Mouse (Mus musculus) midbrain, embryonic 12.5 days (tissue): ENCODE results near the gene Lbr. TPM values are rescaled to one million over a fixed set of nuclear protein-coding genes. Genes with fewer than 3 reads are reported as not detected.
"Not testable (repeated sequence)": the region's sequence is repeated elsewhere in the genome, so short reads cannot be mapped to it uniquely, and the experiment has no call there.

Experiments used
- ATAC-seq: fragments of 200-750 bp; cut with Nextera tagmentation; 2 replicates; pipeline ENCODE4 v1.8.0; 2017; ENCODE audit warnings: low read depth, moderate TSS enrichment, moderate library complexity; ENCODE audit not compliant: low FRiP score
- H3K27ac ChIP-seq: fragments of 300-500 bp; sonication (generic); replicated peaks from 2 replicates; pipeline ENCODE4 v1.5.1; 2016; ENCODE audit warnings: mild to moderate bottlenecking
- H3K27me3 ChIP-seq: fragments of 300-500 bp; sonication (generic); 2 replicates; pipeline ENCODE4 v1.6.1; 2016; ENCODE audit warnings: mild to moderate bottlenecking
- H3K36me3 ChIP-seq: fragments of 300-500 bp; sonication (generic); 2 replicates; pipeline ENCODE4 v1.6.1; 2016
- H3K4me1 ChIP-seq: fragments of 300-500 bp; sonication (generic); 2 replicates; pipeline ENCODE4 v1.6.1; 2016
- H3K4me2 ChIP-seq: fragments of 300-500 bp; sonication (generic); replicated peaks from 2 replicates; pipeline ENCODE4 v1.6.1; 2016; ENCODE audit warnings: mild to moderate bottlenecking, moderate library complexity
- H3K4me3 ChIP-seq: fragments of 300-500 bp; sonication (generic); 2 replicates; pipeline ENCODE4 v1.5.1; 2016; ENCODE audit warnings: mild to moderate bottlenecking
- H3K9ac ChIP-seq: fragments of 300-500 bp; sonication (generic); replicated peaks from 2 replicates; pipeline ENCODE4 v1.6.1; 2016; ENCODE audit warnings: mild to moderate bottlenecking, moderate library complexity
- H3K9me3 ChIP-seq: fragments of 300-500 bp; sonication (generic); 2 replicates; pipeline ENCODE4 v1.6.1; 2016; ENCODE audit warnings: mild to moderate bottlenecking
- WGBS: fragments of 180-500 bp; shearing (Covaris S2); methylation state at CpG from one replicate; pipeline ENCODE4 v1.1.7; 2016; 5-methylcytosine and 5-hydroxymethylcytosine counted together
- polyA plus RNA-seq: library from polyadenylated mRNA; unstranded; fragments of >200 nt; fragmentation: Nextera tagmentation; extraction: Ambion mirVana; gene quantifications from 2 replicates; pipeline ENCODE4 v1.2.1, GENCODE M21; 2016

The Lbr gene
- polyA plus RNA-seq, 1 experiment from 2014 or later, result 146 TPM

DNA sequence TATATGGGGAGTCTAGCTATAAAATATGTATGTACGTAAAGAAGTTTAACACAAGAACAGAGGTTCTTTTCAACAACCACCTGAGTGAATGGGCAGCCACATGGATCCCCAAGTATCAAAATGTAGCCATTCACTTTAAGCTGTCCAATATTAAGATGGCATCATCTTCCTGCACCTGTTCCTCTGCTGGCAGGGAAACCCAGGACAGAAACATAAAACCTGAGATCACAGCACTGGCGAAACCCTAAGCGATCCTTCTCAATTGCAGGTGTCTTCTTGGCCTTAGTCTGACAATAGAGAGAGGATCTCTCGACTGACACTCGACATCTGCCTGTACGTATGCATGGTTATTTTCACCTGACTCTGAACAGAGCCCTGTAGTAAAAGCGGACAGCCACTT is 16.1 kb downstream of the Lbr start:
- WGBS, result 97% methylated on average over 7 of the region's 7 CpGs
- Histone ChIP-seq H3K27ac (no peak overlapping the region), H3K4me2 (no peak overlapping the region), H3K4me1 (no peaks in the 10 kb centered on the region), H3K4me3 (no peak overlapping the region), H3K36me3 (peaks cover 93% of the 10 kb centered on the region), H3K9ac (no peak overlapping the region), H3K27me3 (no peaks in the 10 kb centered on the region), H3K9me3 (no peaks in the 10 kb centered on the region)
- ATAC-seq, result no peak

DNA sequence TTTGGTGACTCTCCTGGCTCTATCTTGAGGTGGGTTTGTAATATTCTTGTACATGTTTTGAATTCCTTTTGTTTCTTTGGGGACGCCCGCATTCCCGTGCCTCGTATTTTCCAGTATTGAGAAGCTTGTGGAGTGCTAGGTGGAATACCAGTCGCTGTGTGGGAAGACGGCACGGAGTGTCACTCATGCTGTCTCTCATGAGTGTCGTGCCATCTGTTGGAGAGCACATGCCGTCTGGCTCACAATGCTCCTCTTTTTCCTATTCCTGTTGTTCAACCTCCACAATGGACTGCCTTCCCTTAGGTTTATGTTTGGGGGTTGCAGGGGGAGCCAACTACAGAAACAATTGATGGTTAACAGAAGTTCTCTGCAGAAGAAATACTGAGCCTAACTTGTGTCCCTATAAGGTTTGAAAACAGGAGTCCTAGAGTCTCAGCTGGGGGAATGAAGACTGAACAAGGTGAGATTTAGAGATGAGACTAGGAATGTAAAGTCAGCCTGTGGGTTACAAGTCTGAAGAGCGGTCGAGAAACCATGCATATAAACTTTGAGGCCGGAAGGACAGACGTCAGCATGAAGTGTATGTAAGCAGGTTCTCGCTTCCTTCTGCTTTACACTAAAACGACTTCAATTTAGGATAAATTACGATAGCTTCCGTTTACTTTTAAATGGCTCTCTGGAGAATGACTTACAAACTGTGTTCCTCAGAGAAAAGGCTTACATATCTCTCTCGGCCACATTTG is 31.2 kb downstream of the Lbr start:
- Histone ChIP-seq H3K9ac (no peak overlapping the region), H3K9me3 (no peaks in the 10 kb centered on the region), H3K4me3 (no peak overlapping the region), H3K4me1 (no peaks in the 10 kb centered on the region), H3K4me2 (no peak overlapping the region), H3K36me3 (peaks cover 32% of the 10 kb centered on the region), H3K27ac (no peak overlapping the region), H3K27me3 (no peaks in the 10 kb centered on the region)
- ATAC-seq, result no peak
- 93% methylated on average over 18 of the region's 18 CpGs for WGBS

DNA sequence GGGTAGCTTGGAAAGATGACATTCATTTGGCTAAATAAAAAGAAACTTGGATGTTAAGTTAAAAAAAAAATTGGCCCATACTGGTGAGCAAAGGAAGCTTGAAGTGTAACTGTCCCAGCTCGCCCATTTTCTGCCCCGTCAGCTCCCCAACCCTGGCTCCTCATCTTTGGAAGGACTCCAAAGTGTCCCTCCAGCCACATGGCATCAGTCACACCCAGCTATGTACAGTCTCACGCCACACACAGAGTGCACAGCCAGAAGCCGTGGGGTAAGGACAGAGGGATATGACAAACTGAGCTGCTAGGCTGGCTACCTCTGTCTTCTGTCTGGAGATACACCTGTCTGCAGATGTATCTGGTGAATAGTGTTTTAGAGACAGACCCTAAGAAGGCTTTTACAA is 42.2 kb downstream of the Lbr start:
- no peak for ATAC-seq
- Histone ChIP-seq H3K36me3 (no peaks in the 10 kb centered on the region), H3K27ac (no peak overlapping the region), H3K4me3 (no peak overlapping the region), H3K4me2 (no peak overlapping the region), H3K4me1 (no peaks in the 10 kb centered on the region), H3K9me3 (no peaks in the 10 kb centered on the region), H3K27me3 (no peaks in the 10 kb centered on the region), H3K9ac (no peak overlapping the region)
- WGBS, result 88% methylated on average over 4 of the region's 4 CpGs

DNA sequence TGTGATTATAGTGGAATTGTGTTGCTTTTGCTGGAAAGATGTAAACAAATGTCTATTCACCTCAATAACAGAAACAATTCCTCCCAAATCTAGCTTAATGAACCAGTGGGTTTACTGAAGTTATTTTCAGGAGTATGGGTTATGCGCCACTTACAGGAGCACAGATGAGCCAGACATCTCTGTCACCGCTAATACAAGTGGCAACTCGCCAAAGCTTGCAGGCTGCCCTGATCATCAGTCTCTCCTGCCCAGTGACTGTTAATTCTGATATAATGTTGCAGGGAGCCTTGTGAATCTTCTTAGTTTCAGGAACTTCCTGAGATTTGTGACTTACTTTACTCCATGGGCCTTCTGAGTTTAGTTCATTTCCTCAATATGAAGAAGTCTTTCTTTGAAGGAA is 42.9 kb downstream of the Lbr start:
- ATAC-seq, result no peak
- Histone ChIP-seq H3K4me1 (no peaks in the 10 kb centered on the region), H3K27me3 (no peaks in the 10 kb centered on the region), H3K27ac (no peak overlapping the region), H3K9ac (no peak overlapping the region), H3K9me3 (no peaks in the 10 kb centered on the region), H3K36me3 (no peaks in the 10 kb centered on the region), H3K4me3 (no peak overlapping the region), H3K4me2 (no peak overlapping the region)
- WGBS, result 92% methylated on average over 3 of the region's 3 CpGs

DNA sequence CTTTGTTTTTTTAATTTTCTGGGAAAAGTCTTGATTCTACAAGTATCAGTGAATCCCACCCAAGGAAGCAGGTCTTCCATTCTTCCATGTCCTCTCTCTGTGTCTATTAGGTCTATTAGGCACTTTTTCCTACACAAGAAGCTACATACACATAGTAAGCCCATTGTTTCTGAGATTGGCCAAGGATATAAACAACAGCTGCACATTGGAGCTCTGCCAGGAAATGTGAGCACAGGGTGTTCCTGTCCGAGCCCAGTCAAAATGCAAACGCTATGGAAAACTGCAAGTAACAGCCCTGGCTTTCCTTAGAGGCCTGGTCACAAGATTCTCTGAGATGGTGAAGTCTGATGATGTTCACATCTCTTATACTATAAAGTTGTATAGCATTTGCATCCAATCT is 49.3 kb downstream of the Lbr start:
- ATAC-seq, result no peak
- no peaks in the 10 kb centered on the region for H3K27me3 ChIP-seq
- H3K36me3 ChIP-seq, result no peaks in the 10 kb centered on the region
- H3K4me2 ChIP-seq, result no peak overlapping the region
- H3K27ac ChIP-seq, result no peak overlapping the region
- 65% methylated on average over 2 of the region's 2 CpGs for WGBS
- 0 out of 2 replicates have a peak, but pooled peaks cover 3% of the 10 kb centered on the region for H3K4me1 ChIP-seq
- H3K9ac ChIP-seq, result no peak overlapping the region
- no peak overlapping the region for H3K4me3 ChIP-seq
- H3K9me3 ChIP-seq, result no peaks in the 10 kb centered on the region

DNA sequence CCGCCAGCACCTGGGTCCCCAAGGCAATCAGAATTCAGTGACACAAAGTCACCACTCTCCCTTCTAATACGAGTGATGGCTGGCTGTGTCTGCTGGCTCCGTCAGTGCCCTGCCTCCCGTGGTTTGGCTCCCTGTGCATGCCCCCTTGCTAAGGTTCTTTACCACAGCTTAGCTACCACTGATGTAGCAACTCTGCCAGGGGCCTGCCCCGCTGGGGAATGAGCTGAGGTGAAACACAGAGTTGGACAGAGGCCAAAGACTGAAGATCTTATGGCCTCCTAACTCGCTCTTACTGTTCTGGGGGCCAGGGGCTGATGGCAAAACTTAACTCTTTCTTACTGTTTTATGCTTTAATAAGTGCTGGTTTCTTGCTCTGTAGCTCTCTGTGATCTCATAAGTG is 52.9 kb downstream of the Lbr start:
- no peak overlapping the region for H3K4me2 ChIP-seq

DNA sequence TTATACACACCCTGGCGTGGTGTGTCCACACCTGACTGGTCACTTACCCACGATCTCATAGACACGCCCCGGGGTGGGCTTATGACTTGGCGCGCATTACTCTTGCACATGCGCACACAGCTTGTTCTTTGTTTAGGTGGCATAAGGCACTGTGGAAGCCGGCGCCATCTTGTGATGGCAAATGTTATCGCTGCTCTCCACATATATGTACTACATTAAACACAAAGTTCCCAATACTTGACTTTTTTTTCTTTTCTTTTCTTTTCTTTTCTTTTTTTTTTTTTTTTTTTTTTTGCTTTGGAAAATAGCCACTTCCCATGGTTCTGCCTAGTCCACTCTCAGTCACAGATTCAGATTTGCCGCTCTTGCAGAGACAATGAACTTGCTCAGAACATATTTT is 60.2 kb downstream of the Lbr start:
- not testable (repeated sequence) for H3K4me2 ChIP-seq, H3K4me3 ChIP-seq, H3K4me1 ChIP-seq, H3K27me3 ChIP-seq, H3K36me3 ChIP-seq, H3K27ac ChIP-seq, H3K9ac ChIP-seq, H3K9me3 ChIP-seq, ATAC-seq
- 92% methylated on average over 11 of the region's 11 CpGs for WGBS

More for the DNA sequence above, 52.9 kb downstream of the Lbr start:
- Histone ChIP-seq H3K4me1 (0 out of 2 replicates have a peak, but pooled peaks cover 3% of the 10 kb centered on the region), H3K9ac (no peak overlapping the region), H3K9me3 (no peaks in the 10 kb centered on the region; the same call in 1 of the 2 replicates), H3K27ac (no peak overlapping the region), H3K36me3 (no peaks in the 10 kb centered on the region), H3K27me3 (no peaks in the 10 kb centered on the region), H3K4me3 (no peak overlapping the region)
- 70% methylated on average over 5 of the region's 6 CpGs for WGBS
- no peak for ATAC-seq

DNA sequence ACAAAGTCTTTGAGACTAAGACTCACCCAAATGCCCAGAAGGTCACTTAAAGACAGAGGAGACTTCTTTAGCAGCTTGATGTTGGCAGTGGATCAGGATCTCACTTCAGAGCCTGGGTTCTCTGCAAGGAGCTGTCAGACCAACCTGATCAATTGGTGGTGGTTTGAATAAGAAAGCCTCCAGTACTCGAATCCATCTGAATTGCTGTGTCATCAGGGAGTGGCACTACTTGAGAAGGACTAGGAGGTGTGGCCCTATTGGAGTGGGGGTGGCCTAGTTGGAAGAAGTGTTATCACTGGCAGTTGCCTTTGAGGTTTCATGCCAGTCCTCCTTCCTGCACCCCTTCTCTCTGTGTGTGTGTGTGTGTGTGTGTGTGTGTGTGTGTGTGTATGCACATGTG is 66.3 kb downstream of the Lbr start:
- Histone ChIP-seq H3K36me3 (no peaks in the 10 kb centered on the region), H3K4me1 (no peaks in the 10 kb centered on the region), H3K4me2 (no peak overlapping the region), H3K27ac (no peak overlapping the region), H3K9me3 (no peaks in the 10 kb centered on the region), H3K4me3 (no peak overlapping the region), H3K9ac (no peak overlapping the region), H3K27me3 (no peaks in the 10 kb centered on the region)
- WGBS, result 68% methylated on average over 1 of the region's 1 CpGs
- no peak for ATAC-seq

DNA sequence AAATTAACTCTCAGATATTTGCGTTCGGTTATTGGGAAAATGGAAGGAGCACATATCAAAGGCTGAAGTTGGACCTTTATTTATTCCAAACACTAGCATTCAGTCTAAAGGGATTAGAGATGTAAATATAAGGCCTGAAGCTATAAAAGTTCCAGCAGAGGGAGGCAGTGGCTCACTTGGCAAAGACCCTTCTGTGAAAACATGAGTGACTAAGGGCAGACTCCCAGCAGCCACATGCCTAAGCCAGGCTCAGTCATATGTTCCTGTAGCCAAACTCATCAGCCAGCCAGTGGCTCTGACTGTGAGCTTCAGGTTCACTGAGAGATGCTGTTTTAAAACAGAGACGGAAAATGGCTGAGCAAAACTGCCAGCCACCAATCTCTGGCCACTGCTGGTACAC is 71.0 kb downstream of the Lbr start:
- no peak overlapping the region for H3K27ac ChIP-seq
- WGBS, result 91% methylated on average over 3 of the region's 3 CpGs
- no peaks in the 10 kb centered on the region for H3K9me3 ChIP-seq
- no peak overlapping the region for H3K4me2 ChIP-seq
- no peaks in the 10 kb centered on the region for H3K36me3 ChIP-seq
- H3K4me1 ChIP-seq, result no peaks in the 10 kb centered on the region
- no peaks in the 10 kb centered on the region for H3K27me3 ChIP-seq
- H3K4me3 ChIP-seq, result no peak overlapping the region
- no peak for ATAC-seq
- no peak overlapping the region for H3K9ac ChIP-seq

DNA sequence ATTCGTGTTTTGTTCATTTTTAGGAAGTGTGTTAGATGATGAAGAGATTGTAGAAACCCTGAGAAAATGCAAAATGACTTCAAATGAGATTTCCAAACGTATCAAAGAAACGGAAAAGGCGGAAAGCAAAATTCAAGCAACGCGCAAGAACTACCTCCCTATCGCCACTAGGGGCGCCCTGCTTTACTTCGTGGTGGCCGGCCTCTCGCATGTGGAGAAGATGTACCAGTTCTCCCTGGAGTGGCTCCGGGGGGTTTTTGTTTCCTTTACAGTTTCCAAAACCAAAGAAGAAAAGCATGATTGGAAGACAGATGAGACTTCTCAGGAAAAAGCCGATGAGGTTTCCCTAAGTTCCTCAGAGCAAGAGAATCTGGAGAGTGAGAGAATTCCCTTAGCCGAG is 73.5 kb downstream of the Lbr start:
- H3K9me3 ChIP-seq, result no peaks in the 10 kb centered on the region
- no peak overlapping the region for H3K4me2 ChIP-seq
- no peaks in the 10 kb centered on the region for H3K4me1 ChIP-seq
- no peak for ATAC-seq
- no peaks in the 10 kb centered on the region for H3K36me3 ChIP-seq
- no peak overlapping the region for H3K27ac ChIP-seq
- 56% methylated on average over 14 of the region's 14 CpGs for WGBS
- H3K9ac ChIP-seq, result no peak overlapping the region
- H3K4me3 ChIP-seq, result no peak overlapping the region
- H3K27me3 ChIP-seq, result no peaks in the 10 kb centered on the region

Other genes starting within 250 kb of the Lbr start
- 41.4 and 42.1 TPM in 2 replicates for gene Enah, start 176.9 kb upstream of the Lbr start, polyA plus RNA-seq